8 mouse cellular contexts compared by ENCODE assay signal in the genomic region with DNA sequence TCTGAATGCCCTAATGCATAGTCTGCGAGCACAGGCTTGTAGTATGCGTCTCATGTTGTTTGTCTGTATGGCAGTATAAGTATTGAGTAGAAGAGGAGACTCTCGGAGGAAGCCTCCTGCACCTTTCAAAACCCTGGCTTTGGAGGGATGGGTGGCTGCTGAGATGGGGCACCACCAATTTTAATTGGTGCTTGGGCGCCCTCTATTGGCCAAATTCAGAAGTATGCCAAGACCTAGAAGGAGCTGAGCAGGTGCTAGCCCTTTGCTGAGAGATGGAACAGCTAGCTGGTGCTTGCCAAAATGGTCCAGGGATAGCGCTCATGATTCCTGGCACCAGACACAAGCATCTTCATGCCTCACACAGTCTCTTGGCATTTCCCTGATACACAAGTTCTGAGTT. TPM values are rescaled to one million over a fixed set of nuclear protein-coding genes. Genes with fewer than 3 reads are reported as not detected.
DNase-seq lines count a peak whose midpoint lies in the region; ATAC-seq and TF ChIP-seq lines count a peak whose summit lies in the region.

No protein-coding gene starts in this region.

- no peak for TF ChIP-seq EP300 in stomach, postnatal 0 days (optimal IDR thresholded peaks at IDR 0.05)

- H3K27ac ChIP-seq in intestine, embryonic 16.5 days (ENCODE audit: low read length): peak overlapping the region; percentile 89
- H3K27ac ChIP-seq in liver, adult 2 months (replicated peaks; ENCODE audit: insufficient read depth, low read depth, low read length): no peak overlapping the region
- 0 out of 2 replicates have a peak overlapping the region, but pooled peaks have one; percentile 18 for H3K27ac ChIP-seq in neural tube, embryonic 15.5 days (replicated peaks)
- H3K27ac ChIP-seq in stomach, postnatal 0 days (replicated peaks): peak overlapping the region; percentile 90

- H3K9ac ChIP-seq in intestine, embryonic 16.5 days (ENCODE audit: low read depth, low read length): peak overlapping the region; percentile 49; the same call in 1 of the 2 replicates
- H3K9ac ChIP-seq in liver, adult 2 months (ENCODE audit: low read depth, low read length): no peak overlapping the region
- no peak overlapping the region for H3K9ac ChIP-seq in neural tube, embryonic 15.5 days (replicated peaks)
- no peak overlapping the region; the same call in 1 of the 2 replicates for H3K9ac ChIP-seq in stomach, postnatal 0 days (ENCODE audit: low read length)

- no peaks in the 10 kb centered on the region for H3K27me3 ChIP-seq in intestine, embryonic 16.5 days (replicated peaks; ENCODE audit: control insufficient read depth, insufficient read depth, low read length)
- H3K27me3 ChIP-seq in liver, adult 2 months (ENCODE audit: control insufficient read depth, insufficient read depth, low read length): no peaks in the 10 kb centered on the region
- H3K27me3 ChIP-seq in neural tube, embryonic 15.5 days (replicated peaks): no peaks in the 10 kb centered on the region
- H3K27me3 ChIP-seq in stomach, postnatal 0 days (ENCODE audit: control insufficient read depth, insufficient read depth, low read length): no peaks in the 10 kb centered on the region

- 0 out of 2 replicates have a peak overlapping the region, but pooled peaks have one; percentile 19 for H3K4me2 ChIP-seq in intestine, embryonic 16.5 days (ENCODE audit: low read depth, low read length)
- H3K4me2 ChIP-seq in neural tube, embryonic 15.5 days: no peak overlapping the region
- H3K4me2 ChIP-seq in stomach, postnatal 0 days (replicated peaks; ENCODE audit: low read depth): no peak overlapping the region

- no peaks in the 10 kb centered on the region for H3K79me2 ChIP-seq in liver, adult 2 months (ENCODE audit: control insufficient read depth, insufficient read depth, low read length)

- no peaks in the 10 kb centered on the region for H3K9me3 ChIP-seq in intestine, embryonic 16.5 days (ENCODE audit: control insufficient read depth, low read length)
- no peaks in the 10 kb centered on the region for H3K9me3 ChIP-seq in neural tube, embryonic 15.5 days (replicated peaks)
- no peaks in the 10 kb centered on the region for H3K9me3 ChIP-seq in stomach, postnatal 0 days (ENCODE audit: control insufficient read depth, low read length)

- peak; percentile 70 for TF ChIP-seq CTCF in liver, adult 2 months (IDR thresholded peaks at IDR 0.05; ENCODE audit: low read depth, low read length)
- peak; percentile 91 for TF ChIP-seq CTCF in stomach, postnatal 0 days (IDR thresholded peaks at IDR 0.05; ENCODE audit: low read depth)

- TF ChIP-seq POLR2A in liver, adult 2 months (IDR thresholded peaks at IDR 0.05; ENCODE audit: extremely low read depth, insufficient read depth, low read length): no peak

- no peak overlapping the region for H3K4me3 ChIP-seq in intestine, embryonic 16.5 days (ENCODE audit: low read length)
- H3K4me3 ChIP-seq in liver, adult 2 months (ENCODE audit: insufficient read depth, low read depth, low read length): no peak overlapping the region
- H3K4me3 ChIP-seq in neural tube, embryonic 15.5 days (replicated peaks): no peak overlapping the region
- H3K4me3 ChIP-seq in stomach, postnatal 0 days (ENCODE audit: low read depth, low read length): no peak overlapping the region

- WGBS in intestine, embryonic 16.5 days: 23% methylated on average over 5 of the region's 5 CpGs
- 37% methylated on average over 5 of the region's 5 CpGs for WGBS in liver, adult 2 months
- 35% methylated on average over 5 of the region's 5 CpGs for WGBS in neural tube, embryonic 15.5 days
- WGBS in stomach, postnatal 0 days: 21% methylated on average over 5 of the region's 5 CpGs

- no peak for ATAC-seq in intestine, embryonic 16.5 days
- ATAC-seq in neural tube, embryonic 15.5 days (ENCODE audit: low FRiP score): no peak
- peak; percentile 28; the same call in 1 of the 2 replicates for ATAC-seq in stomach, postnatal 0 days (ENCODE audit: low FRiP score, low TSS enrichment)

- DNase-seq in layer of hippocampus, adult 11-12 months (ENCODE audit: low spot score): peak; percentile 87
- DNase-seq in layer of hippocampus, adult 9-10 months (ENCODE audit: low spot score): no peak
- peak; percentile 92 to 93 for DNase-seq in cerebellum, adult 18-20 months
- DNase-seq in gastrocnemius, adult 8-10 months (ENCODE audit: low spot score in 2 of 2): peak; percentile 78 to 83
- peak; percentile 41 for DNase-seq in liver, adult 2 months (ENCODE audit: extremely low read depth, low read depth, low spot score)
- peak; percentile 85 for DNase-seq in stomach, postnatal 0 days (ENCODE audit: low spot score)

- H3K36me3 ChIP-seq in intestine, embryonic 16.5 days (ENCODE audit: control insufficient read depth, insufficient read depth, low read length): no peaks in the 10 kb centered on the region; the same call in 1 of the 2 replicates
- 0 out of 2 replicates have a peak, but pooled peaks cover 2% of the 10 kb centered on the region for H3K36me3 ChIP-seq in liver, adult 2 months (ENCODE audit: control insufficient read depth, insufficient read depth, low read length)
- H3K36me3 ChIP-seq in neural tube, embryonic 15.5 days: peaks cover 89% of the 10 kb centered on the region
- peaks cover 8% of the 10 kb centered on the region; the same call in 1 of the 2 replicates for H3K36me3 ChIP-seq in stomach, postnatal 0 days (ENCODE audit: control insufficient read depth, insufficient read depth, low read length)

- peaks cover 70% of the 10 kb centered on the region for H3K4me1 ChIP-seq in intestine, embryonic 16.5 days (ENCODE audit: control insufficient read depth, insufficient read depth, low read length)
- peaks cover 15% of the 10 kb centered on the region for H3K4me1 ChIP-seq in liver, adult 2 months (ENCODE audit: control insufficient read depth, insufficient read depth, low read length)
- 0 out of 2 replicates have a peak, but pooled peaks cover 4% of the 10 kb centered on the region for H3K4me1 ChIP-seq in neural tube, embryonic 15.5 days
- peaks cover 21% of the 10 kb centered on the region for H3K4me1 ChIP-seq in stomach, postnatal 0 days (replicated peaks; ENCODE audit: control insufficient read depth, insufficient read depth)

RNA-seq across cellular contexts. Expression of gene Naglu, which starts 12.0 kb away (rescaled TPM):
- 1 to 10 TPM; 2.9 to 4.8 (median 4.0) TPM for total RNA-seq in gastrocnemius, adult 8-10 months (2022)
- polyA plus RNA-seq in intestine, embryonic 16.5 days (2015; fragmentation: Nextera tagmentation; extraction: Ambion mirVana): 14.7 and 18.2 TPM in 2 replicates
- total RNA-seq in liver, adult 2 months (2014; rRNA removed): 22.1 and 23.6 TPM in 2 replicates
- polyA plus RNA-seq in liver, adult 2 months (2012; rRNA removed): 33.8 and 38.8 TPM in 2 replicates
- polyA plus RNA-seq in neural tube, embryonic 15.5 days (2015; fragmentation: Nextera tagmentation; extraction: Ambion mirVana): 11.7 and 12.4 TPM in 2 replicates
- 16.0 and 17.1 TPM in 2 replicates for polyA plus RNA-seq in stomach, postnatal 0 days (2015; fragmentation: Nextera tagmentation; extraction: Ambion mirVana)

RNA-seq across cellular contexts. Expression of gene Hsd17b1, which starts 20.4 kb away (rescaled TPM):
- total RNA-seq in gastrocnemius, adult 8-10 months (2022): under 1 TPM in 1 of 4 experiments, not detected in 3; 0.21 TPM
- 0.10 and 0.16 TPM in 2 replicates for polyA plus RNA-seq in intestine, embryonic 16.5 days (2015; fragmentation: Nextera tagmentation; extraction: Ambion mirVana)
- total RNA-seq in liver, adult 2 months (2014; rRNA removed): 0.27 and 0.37 TPM in 2 replicates
- 0.12 and 0.37 TPM in 2 replicates for polyA plus RNA-seq in liver, adult 2 months (2012; rRNA removed)
- polyA plus RNA-seq in neural tube, embryonic 15.5 days (2015; fragmentation: Nextera tagmentation; extraction: Ambion mirVana): 0.22 and 0.29 TPM in 2 replicates
- polyA plus RNA-seq in stomach, postnatal 0 days (2015; fragmentation: Nextera tagmentation; extraction: Ambion mirVana): 0.08 TPM in 1 of 2 replicates, not detected in the other

RNA-seq across cellular contexts. Expression of gene Coasy, which starts 24.5 kb away (rescaled TPM):
- 10 to 100 TPM in 1 of 4 experiments, 1 to 10 TPM in 3; 7.2 to 11.0 (median 8.5) TPM for total RNA-seq in gastrocnemius, adult 8-10 months (2022)
- polyA plus RNA-seq in intestine, embryonic 16.5 days (2015; fragmentation: Nextera tagmentation; extraction: Ambion mirVana): 44.4 and 47.1 TPM in 2 replicates
- total RNA-seq in liver, adult 2 months (2014; rRNA removed): 84.0 and 89.9 TPM in 2 replicates
- 182 and 194 TPM in 2 replicates for polyA plus RNA-seq in liver, adult 2 months (2012; rRNA removed)
- polyA plus RNA-seq in neural tube, embryonic 15.5 days (2015; fragmentation: Nextera tagmentation; extraction: Ambion mirVana): 37.5 and 39.6 TPM in 2 replicates
- polyA plus RNA-seq in stomach, postnatal 0 days (2015; fragmentation: Nextera tagmentation; extraction: Ambion mirVana): 26.4 and 26.8 TPM in 2 replicates

RNA-seq across cellular contexts. Expression of gene Mlx, which starts 29.2 kb away (rescaled TPM):
- 10 to 100 TPM in 2 of 4 experiments, 1 to 10 TPM in 2; 8.0 to 12.3 (median 9.4) TPM for total RNA-seq in gastrocnemius, adult 8-10 months (2022)
- 78.6 and 87.5 TPM in 2 replicates for polyA plus RNA-seq in intestine, embryonic 16.5 days (2015; fragmentation: Nextera tagmentation; extraction: Ambion mirVana)
- total RNA-seq in liver, adult 2 months (2014; rRNA removed): 33.5 and 34.4 TPM in 2 replicates
- polyA plus RNA-seq in liver, adult 2 months (2012; rRNA removed): 34.8 and 39.8 TPM in 2 replicates
- polyA plus RNA-seq in neural tube, embryonic 15.5 days (2015; fragmentation: Nextera tagmentation; extraction: Ambion mirVana): 94.2 and 96.6 TPM in 2 replicates
- polyA plus RNA-seq in stomach, postnatal 0 days (2015; fragmentation: Nextera tagmentation; extraction: Ambion mirVana): 42.3 and 42.4 TPM in 2 replicates

RNA-seq across cellular contexts. Expression of gene Psmc3ip, which starts 37.4 kb away (rescaled TPM):
- total RNA-seq in gastrocnemius, adult 8-10 months (2022): 1 to 10 TPM; 1.3 to 1.5 (median 1.4) TPM
- 15.0 and 18.1 TPM in 2 replicates for polyA plus RNA-seq in intestine, embryonic 16.5 days (2015; fragmentation: Nextera tagmentation; extraction: Ambion mirVana)
- 0.55 and 0.67 TPM in 2 replicates for total RNA-seq in liver, adult 2 months (2014; rRNA removed)
- polyA plus RNA-seq in liver, adult 2 months (2012; rRNA removed): 0.20 and 0.39 TPM in 2 replicates
- 17.7 and 22.4 TPM in 2 replicates for polyA plus RNA-seq in neural tube, embryonic 15.5 days (2015; fragmentation: Nextera tagmentation; extraction: Ambion mirVana)
- 10.6 and 11.8 TPM in 2 replicates for polyA plus RNA-seq in stomach, postnatal 0 days (2015; fragmentation: Nextera tagmentation; extraction: Ambion mirVana)
